Mouse (Mus musculus) cerebellum, postnatal 25 days (tissue): ENCODE measurements around the gene Gm10142.
A peak's percentile ranks its signal among the peaks of the same experiment; 100 is the strongest.
"Not testable (repeated sequence)": the region's sequence is repeated elsewhere in the genome, so short reads cannot be mapped to it uniquely, and the experiment has no call there.

ENCODE experiments used
- DNase-seq, 2 experiments: peaks; one replicate each; pipeline ENCODE4 v3.0.0; 2021; ENCODE audit warnings: mixed read lengths in 2 of 2

Gm10142 gene

GRCm38 (mm10) chr10:77741924-77742688 lies 26.5 kb downstream of the Gm10142 start, which contains the start of gene Gm18596:
Gene Gm18596, minus strand, starts transcription at chr10:77742638.
- peak; percentile 10 to 28 for DNase-seq

- peak; percentile 14 to 32 for DNase-seq
Measured at GRCm38 (mm10) chr10:77750686-77751085, 35.1 kb downstream of the Gm10142 start.

- DNase-seq = not testable (repeated sequence)
Measured at GRCm38 (mm10) chr10:77751254-77751653, 35.6 kb downstream of the Gm10142 start, which contains the start of gene Gm9736. Gene Gm9736, minus strand, starts transcription at chr10:77751354.

GRCm38 (mm10) chr10:77752312-77752711 lies 36.7 kb downstream of the Gm10142 start:
- DNase-seq = not testable (repeated sequence)

- DNase-seq = no peak
Measured at GRCm38 (mm10) chr10:77753448-77753847, 37.8 kb downstream of the Gm10142 start.

GRCm38 (mm10) chr10:77759582-77759981 lies 44.0 kb downstream of the Gm10142 start, which contains the start of gene Gm3233:
Gene Gm3233, minus strand, starts transcription at chr10:77759682.
- not testable (repeated sequence) for DNase-seq
